Mouse (Mus musculus) thymus, adult 2 months (tissue): ENCODE results near the gene Apon.

Experiments used
- CTCF ChIP-seq: fragments of 200-500 bp; IDR thresholded peaks from 2 replicates; pipeline ENCODE4 v1.5.1; 2012; ENCODE audit warnings: mild to moderate bottlenecking, control low read depth, low read length, moderate library complexity, borderline replicate concordance; ENCODE audit not compliant: control insufficient read depth, poor library complexity, insufficient read depth; ENCODE audit errors: extremely low read depth
- POLR2A ChIP-seq: fragments of 200-500 bp; IDR thresholded peaks from 2 replicates; pipeline ENCODE4 v1.6.1; 2012; ENCODE audit warnings: mild to moderate bottlenecking, low read length, control low read depth, moderate library complexity; ENCODE audit not compliant: control insufficient read depth, poor library complexity, insufficient read depth; ENCODE audit errors: extremely low read depth

DNA sequence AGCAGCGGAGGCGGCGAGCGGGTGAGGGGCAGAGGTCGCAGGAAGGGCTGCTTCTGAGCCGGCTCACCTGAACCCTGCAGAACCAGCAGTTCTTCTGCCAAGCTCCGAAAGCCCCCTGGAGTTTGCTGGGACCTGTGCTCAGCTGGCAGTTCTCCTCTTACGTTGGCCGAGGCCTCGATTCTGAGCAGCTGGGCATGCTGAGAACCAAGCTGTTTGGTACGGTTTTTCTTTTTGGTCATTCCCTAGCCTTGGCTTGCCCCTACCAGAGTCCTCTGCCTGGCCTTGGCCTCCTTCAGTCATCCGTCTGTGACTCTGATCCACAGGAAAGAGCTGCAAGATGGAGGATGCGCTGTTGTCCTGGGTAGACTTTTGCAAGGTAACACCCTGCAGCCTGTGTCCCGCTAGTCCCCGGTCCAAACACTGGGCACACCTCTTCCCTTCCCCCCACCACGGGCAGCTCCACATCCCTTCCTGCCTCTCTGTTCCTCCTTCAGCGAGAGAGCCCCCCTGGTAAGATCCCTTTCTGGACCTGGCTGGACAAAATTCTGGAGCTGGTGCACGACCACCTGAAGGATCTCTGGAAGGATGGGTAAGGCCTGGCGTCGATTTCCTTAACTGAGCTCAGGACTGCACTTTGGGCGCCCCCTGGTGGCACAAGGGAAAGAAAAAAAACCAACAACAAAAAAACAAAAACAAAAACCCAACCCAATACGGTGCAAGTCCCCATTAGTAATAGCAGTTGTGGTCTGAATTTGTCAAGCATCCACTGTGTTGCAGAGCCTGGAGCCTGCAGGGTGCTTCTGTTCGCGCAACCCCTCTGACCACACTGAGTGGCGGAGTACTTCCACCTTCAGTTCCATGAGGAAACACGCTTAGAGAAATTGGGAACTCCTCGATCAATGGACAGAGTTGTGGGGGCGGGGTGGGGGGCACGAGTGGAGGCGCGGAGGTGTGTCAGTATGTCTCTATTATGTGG is 30.0 kb downstream of the Apon start:
- TF ChIP-seq CTCF: peak; percentile 71; the same call in 1 of the 2 replicates
- TF ChIP-seq POLR2A: no peak
